Mouse (Mus musculus) layer of hippocampus, adult 9-11 months (tissue): Measurements from ENCODE around the gene Ehd1.
"Not testable (repeated sequence)": the region's sequence is repeated elsewhere in the genome, so short reads cannot be mapped to it uniquely, and the experiment has no call there.

Source experiments
- DNase-seq: peaks from one replicate; pipeline ENCODE4 v3.0.0; 2022

Ehd1 gene

DNA sequence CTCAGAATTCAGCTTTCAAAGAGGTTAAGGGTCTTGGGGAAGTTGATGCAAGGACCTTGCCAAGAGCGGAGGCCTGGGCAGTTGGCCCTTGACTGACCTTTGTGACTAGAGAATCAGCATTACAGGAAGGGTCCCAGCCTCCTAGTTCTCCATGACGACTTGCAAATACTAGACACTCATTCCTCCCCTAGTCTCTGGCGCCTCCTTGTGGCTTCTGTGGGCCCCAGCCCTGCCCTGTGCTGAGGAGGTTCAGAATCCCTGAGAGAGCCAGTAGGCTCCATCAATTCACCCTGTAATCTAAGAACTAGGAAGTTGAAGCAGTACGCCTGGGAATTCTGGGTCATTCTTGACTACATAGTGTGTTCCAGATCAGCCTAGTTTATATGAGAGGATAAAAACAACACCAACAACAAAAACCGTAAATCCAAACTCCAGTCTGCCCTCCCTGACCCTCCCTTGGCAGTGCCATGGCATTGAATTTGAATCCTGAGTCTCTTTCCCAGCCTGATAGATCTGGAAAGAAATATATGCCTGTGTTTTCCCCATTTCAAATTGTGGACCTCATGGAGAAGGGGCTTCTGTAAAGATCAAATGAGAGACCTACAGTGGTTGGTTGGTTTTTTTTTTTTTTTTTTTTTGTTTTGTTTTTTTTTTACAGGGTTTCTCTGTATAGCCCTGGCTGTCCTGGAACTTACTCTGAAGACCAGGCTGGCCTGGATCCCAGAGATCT lies 28.4 kb downstream of the Ehd1 start:
- DNase-seq, result peak; percentile 77

DNA sequence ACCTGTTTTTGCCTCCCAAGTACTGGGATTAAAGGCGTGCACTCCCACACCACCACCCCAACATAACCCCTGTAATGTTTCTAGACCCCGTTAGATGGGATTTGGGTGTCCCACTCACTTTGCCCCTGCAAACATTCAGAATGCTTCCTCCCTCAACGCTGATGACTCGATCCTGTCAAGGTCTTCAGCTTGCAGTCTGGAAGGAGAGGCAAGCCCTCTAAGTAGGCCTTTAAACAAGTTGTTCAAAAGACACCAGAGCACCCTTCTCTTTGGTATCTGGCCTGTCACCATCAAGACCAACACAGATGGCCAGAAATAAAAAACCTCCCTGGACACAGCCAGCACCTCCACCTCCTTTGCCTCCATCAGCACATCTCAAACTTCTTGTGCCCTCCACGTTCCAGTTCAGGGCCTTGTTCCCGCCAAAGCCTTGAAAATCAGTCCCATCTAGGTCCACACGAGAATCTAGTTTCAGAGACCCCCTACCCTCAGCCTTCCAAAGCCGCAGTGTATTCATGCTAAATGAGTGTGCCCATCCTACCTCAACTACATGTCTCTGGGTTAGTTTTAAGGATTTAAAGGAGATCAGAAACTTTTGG lies 29.1 kb downstream of the Ehd1 start:
- DNase-seq, result no peak

DNA sequence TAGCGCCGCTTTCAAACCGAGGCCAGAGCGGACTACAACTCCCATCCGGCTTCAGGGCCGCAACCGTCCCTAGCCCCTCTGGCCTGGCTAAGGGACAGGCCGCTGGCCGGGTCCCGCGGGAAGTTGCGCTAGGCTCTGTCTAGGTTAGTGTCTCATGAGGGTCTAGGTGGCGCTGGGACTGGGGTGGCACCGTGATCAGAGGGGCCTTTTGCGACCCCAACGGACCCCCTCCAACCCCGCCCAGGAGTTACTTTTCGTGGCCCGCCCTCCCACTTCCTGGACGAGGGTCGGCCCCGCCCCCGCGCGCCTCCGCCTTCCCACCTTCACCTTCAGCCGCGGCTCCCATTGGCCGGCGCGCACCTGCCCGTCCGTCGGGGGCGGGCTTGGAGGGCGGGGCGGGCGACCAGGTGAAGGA lies 29.6 kb downstream of the Ehd1 start, which contains the start of gene Cdc42bpg:
Gene Cdc42bpg, plus strand, starts transcription at position 320 of the 415 bp plus-strand sequence.
- no peak for DNase-seq

GRCm38 (mm10) chr19:6306586-6306985 lies 30.1 kb downstream of the Ehd1 start:
- peak; percentile 42 for DNase-seq

- peak; percentile 67 for DNase-seq
Measured at GRCm38 (mm10) chr19:6307733-6308531, 31.4 kb downstream of the Ehd1 start.

DNA sequence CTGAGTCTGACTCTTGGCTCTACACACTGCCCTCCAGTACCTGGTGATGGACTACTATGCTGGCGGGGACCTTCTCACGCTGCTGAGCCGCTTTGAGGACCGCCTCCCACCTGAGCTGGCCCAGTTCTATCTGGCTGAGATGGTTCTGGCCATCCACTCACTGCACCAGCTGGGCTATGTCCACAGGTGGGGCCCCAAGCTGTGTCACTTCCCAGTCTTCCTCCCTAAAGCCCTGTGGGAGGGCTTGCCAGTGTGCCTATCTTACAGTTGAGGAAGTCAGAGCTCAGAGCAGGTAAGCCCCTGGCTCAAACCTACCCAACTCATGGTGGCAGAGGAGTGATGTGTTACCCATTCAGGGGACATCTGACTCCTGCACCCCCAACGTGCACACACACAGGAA lies 33.7 kb downstream of the Ehd1 start:
- no peak for DNase-seq

DNA sequence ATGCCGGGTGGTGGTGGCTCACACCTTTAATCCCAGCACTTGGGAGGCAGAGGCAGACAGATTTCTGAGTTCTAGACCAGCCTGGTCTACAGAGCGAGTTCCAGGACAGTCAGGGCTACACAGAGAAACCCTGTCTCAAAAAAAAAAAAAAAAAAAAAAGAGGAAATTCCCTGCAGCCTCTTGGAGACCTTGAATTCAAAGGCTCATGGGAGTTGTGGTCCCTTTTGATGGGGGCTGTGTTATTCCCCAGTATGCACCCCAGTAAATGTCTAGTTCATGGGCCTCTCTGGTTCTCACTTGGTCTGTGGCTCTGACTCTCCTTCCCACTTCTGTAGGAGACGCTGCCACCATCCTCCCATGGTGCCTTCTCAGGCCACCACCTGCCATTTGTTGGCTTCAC lies 35.3 kb downstream of the Ehd1 start:
- not testable (repeated sequence) for DNase-seq

GRCm38 (mm10) chr19:6313796-6314195 lies 37.3 kb downstream of the Ehd1 start:
- DNase-seq, result no peak

DNA sequence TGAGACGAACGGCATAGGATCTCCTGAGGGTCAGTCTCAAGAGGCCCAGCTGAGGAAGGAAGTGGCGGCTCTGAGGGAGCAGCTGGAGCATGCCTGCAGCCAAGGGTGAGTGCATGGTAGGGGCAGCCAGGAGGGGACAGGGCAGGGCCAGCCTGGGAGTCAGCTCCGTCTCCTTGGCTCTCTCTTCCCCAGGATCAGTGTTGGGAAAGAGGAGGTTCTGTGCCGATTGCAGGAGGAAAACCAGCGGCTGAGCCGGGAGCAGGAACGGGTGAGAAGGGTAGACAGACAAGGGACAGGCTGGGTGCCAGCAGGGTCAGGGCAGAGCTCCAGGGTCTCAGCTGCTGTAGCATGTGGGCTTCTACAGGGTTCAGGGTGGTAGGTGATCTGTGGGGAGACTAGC lies 38.0 kb downstream of the Ehd1 start:
- no peak for DNase-seq

DNA sequence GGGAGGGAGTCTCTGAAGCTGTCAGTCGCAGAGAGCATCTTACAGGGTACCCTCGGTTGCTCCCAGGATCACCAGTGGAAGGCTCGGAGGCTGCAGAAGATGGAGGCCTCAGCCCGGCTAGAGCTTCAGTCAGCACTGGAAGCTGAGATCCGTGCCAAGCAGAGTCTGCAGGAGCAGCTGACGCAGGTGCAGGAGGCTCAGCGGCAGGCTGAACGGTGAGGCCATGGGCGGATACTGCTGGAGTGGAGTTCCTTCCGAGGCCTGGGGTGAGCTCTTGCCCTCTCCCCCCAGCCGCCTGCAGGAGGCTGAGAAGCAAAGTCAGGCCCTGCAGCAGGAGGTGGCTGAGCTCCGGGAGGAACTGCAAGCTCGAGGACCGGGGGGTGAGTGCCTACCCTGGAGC lies 39.0 kb downstream of the Ehd1 start:
- no peak for DNase-seq

DNA sequence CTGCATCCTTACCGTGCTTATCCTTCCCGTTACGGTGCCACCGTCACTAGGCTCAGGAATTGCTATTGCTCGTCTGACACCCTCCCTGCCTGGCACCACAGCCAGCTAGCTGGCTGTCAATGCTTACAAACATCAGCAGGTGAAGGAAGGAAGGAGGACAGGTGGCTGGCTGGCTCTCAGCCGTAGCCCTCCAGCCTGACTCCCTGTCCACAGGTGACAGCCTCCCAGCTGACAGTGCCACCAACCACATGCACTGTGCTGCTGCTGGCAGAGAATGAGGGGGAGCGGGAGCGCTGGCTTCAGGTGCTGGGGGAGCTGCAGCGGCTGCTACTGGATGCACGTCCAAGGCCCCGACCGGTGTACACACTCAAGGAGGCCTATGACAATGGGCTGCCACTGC lies 41.6 kb downstream of the Ehd1 start:
- no peak for DNase-seq

DNA sequence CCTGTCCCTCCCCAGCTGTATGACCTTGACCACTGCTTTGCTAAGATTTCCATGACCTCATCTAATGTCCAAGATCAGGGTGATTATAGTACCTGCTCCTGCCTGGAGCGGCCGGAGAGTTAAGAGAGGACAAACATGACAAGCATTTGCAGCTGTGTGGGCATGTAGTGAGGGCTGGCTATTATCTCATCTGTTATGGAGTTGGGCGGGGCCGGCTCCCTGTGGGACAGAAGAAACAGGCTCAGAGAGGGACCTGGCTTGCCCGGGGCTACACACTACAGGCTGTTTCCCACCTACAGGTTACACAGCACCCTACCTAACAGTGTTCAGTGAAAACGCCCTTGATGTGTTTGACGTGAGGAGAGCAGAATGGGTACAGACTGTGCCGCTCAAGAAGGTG lies 44.8 kb downstream of the Ehd1 start:
- no peak for DNase-seq

DNA sequence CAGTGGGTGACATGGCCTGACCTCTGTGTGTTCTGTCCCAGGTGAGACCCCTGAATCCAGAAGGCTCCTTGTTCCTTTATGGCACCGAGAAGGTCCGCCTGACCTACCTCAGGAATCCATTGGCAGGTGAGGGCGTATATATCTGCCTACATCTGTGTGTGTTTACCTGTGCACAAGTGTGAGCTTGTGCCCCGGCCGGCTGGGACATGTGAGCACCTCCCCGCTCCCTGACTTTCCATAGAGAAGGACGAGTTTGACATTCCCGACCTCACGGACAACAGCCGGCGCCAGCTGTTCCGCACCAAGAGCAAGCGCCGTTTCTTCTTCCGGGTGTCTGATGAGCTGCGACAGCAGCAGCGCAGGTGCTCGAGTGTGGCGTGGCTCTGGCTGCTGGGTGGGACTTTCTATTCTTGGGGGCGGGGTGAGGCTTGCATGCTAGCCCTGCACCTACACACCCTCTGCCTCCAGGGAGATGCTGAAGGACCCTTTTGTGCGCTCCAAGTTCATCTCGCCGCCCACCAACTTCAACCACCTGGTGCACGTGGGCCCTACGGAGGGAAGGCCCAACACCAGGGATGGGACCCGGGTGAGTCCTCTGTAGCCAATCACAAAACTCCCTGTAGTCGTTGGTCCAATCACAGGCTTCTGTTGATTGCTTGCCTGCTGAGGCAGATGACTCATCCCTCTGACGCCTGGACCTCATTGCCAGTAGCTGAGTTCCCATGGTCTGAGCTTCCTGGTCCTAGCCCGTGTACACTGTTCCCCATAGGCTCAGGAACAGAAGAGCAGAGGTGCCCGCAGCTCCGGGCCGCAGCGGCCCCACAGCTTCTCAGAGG lies 45.5 kb downstream of the Ehd1 start:
- no peak for DNase-seq

- no peak for DNase-seq
Measured at GRCm38 (mm10) chr19:6324751-6325150, 48.2 kb downstream of the Ehd1 start.

DNA sequence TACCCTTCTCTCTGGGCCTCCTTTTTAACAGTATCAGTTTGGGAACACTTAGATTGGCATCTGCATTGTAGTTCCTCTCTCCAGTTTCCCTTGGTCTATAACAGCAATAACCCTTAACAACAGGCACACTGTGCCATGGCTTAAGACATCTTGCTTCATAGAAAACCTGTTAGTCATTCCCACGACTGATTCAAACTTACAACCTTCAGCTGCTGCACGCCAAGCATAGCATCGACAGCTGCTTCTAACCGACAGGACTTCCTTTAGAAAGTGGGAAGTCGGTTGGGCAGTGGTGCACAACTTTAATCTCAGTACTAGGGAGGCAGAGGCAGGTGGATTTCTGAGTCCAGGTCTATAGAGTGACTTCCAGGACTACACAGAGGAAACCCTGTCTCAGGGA lies 54.7 kb downstream of the Ehd1 start:
- no peak for DNase-seq

DNA sequence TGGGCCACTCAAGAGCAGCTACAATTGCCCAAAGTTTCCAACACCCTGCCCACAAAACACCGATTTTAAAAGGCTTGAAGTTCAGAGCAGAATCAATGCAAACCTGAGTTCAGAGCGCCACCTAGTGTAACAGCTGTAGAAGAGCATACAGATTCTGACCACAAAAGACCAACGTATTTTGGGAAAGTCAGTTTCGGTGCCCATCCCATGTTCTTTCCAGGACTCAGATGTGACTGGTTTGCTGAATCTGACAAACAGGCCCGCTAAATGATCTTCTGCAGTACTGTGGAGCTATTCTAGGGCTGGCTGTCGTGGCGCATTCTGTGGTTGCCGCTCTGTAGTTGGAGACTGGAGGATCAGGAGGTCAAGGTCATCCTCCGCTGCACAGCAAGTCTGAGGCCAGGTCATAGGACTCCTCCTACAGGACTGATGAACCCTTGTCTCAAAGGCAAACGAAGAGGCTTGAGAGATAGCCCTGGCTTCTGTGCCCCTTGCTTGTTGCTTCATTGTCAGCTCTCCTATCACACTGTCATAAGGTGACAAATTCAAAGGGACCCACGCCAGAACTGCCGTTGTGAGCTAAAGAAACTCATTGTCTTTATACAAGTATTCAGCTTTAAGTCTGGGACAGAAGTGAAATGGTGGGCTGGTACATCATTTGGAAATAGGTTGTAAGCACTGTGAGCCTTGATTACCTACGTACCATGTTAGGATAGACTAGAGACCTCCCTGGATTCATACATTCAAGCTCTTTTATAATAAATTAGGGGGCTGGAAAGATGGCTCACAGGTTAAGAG lies 55.4 kb downstream of the Ehd1 start:
- DNase-seq, result no peak

DNA sequence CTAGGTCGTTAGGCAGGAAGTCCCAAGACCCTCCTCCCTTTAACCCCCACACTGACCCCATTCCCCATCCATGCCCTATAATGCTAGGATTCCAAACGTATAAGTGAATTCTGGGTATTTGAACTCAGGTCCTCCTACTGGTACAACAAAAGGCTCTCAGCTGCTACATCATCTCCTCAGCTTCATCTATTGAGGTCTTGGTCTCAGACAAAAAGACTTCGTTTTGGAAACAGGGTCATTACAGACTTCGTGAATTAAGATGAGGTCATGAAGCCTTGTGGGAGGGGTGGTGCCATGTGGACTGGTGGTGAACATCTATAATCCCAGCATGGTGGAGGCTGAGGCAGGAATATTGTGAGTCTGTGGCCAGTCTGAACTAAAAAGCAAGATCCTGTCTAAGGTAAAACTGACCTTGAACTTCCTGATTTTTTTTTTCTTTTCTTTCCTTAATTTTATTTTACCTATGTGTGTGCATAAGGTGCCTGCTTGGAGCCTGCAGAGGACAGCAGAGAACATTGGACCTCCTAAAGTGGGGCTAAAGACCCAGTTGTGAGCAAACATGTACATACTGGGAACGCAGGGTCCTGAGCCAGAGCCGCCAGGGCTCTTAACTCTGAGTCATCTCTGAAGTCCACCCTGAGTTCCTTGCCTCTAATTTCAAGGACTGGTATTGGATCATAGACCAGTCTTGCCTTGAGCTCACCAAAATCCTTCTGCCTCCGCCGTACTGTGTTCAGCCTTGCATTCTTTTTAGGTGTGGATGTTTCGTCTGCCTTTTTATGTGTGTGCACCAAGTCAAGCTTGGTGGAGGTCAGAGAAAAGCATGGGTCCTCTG lies 57.5 kb downstream of the Ehd1 start:
- no peak for DNase-seq

GRCm38 (mm10) chr19:6334673-6335457 lies 58.3 kb downstream of the Ehd1 start, which contains the start of gene Men1:
Gene Men1, plus strand, starts transcription at chr19:6334979.
- peak; percentile 98 for DNase-seq

GRCm38 (mm10) chr19:6335458-6335827 lies 58.9 kb downstream of the Ehd1 start:
- no peak for DNase-seq

GRCm38 (mm10) chr19:6336920-6337319 lies 60.4 kb downstream of the Ehd1 start:
- no peak for DNase-seq
